9 mouse cellular contexts compared by ENCODE assay signal in the genomic region with DNA sequence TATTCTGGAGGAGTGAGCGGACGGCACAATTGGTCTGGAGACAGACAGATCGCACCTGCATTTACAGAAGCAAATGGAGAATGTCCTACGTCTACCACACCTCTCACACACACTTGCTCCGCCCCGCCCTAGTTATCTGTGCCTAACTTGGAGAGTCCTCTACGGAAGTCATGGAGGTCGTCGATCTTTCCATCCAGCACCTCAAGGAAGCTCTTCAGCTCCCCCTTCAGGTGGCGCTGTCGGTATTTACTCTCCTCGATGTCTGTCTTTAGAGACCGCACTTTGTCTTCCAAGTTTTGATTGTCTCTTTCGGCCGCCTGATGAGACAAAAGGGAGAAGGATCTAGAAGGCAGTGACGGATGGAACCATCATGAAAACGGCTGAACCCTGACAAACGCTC. TPM values are rescaled to one million over a fixed set of nuclear protein-coding genes. Genes with fewer than 3 reads are reported as not detected.
DNase-seq lines count a peak whose midpoint lies in the region; ATAC-seq and TF ChIP-seq lines count a peak whose summit lies in the region.
"Had no signal": no experiment of that assay in that cellular context is flagged by ENCODE, and none has a peak within 500 bp of the region (broad histone marks: within the 10 kb centered on the region; RNA-seq: fewer than 3 reads in every experiment).

No protein-coding gene starts in this region.

- no peak for TF ChIP-seq EP300 in heart, adult 2 months (IDR thresholded peaks at IDR 0.05; ENCODE audit: insufficient read depth, low read depth, low read length)

- WGBS in heart, adult 2 months: 55% methylated on average over 18 of the region's 18 CpGs
- WGBS in heart, embryonic 11.5 days (ENCODE audit: insufficient replicate concordance): 55% methylated on average over 18 of the region's 18 CpGs
- WGBS in thymus, adult 2 months: 62% methylated on average over 18 of the region's 18 CpGs
- WGBS in small intestine, adult 2 months: 57% methylated on average over 18 of the region's 18 CpGs

- H3K27ac ChIP-seq in heart, adult 2 months: no peak overlapping the region
- no peak overlapping the region for H3K27ac ChIP-seq in heart, embryonic 11.5 days (ENCODE audit: low read depth, low read length)
- H3K27ac ChIP-seq in thymus, adult 2 months (ENCODE audit: control insufficient read depth, insufficient read depth, low read length): no peak overlapping the region
- H3K27ac ChIP-seq in small intestine, adult 2 months (ENCODE audit: insufficient read depth, low read depth, low read length): no peak overlapping the region

- H3K79me2 ChIP-seq in heart, adult 2 months (replicated peaks; ENCODE audit: control insufficient read depth, insufficient read depth, low read length): no peaks in the 10 kb centered on the region

- peak; percentile 61 for TF ChIP-seq CTCF in heart, adult 2 months (IDR thresholded peaks at IDR 0.05)
- no peak for TF ChIP-seq CTCF in thymus, adult 2 months (IDR thresholded peaks at IDR 0.05; ENCODE audit: borderline replicate concordance, control insufficient read depth, extremely low read depth, insufficient read depth, low read length, poor library complexity)
- peak; percentile 44; the same call in 1 of the 2 replicates for TF ChIP-seq CTCF in small intestine, adult 2 months (IDR thresholded peaks at IDR 0.05; ENCODE audit: extremely low read depth, insufficient read length, insufficient replicate concordance, low read depth, low read length)

- H3K36me3 ChIP-seq in heart, adult 2 months (ENCODE audit: control insufficient read depth, insufficient read depth, low read length): no peaks in the 10 kb centered on the region
- H3K36me3 ChIP-seq in heart, embryonic 11.5 days (ENCODE audit: control insufficient read depth, insufficient read depth, low read length): peaks cover 3% of the 10 kb centered on the region
- H3K36me3 ChIP-seq in thymus, adult 2 months (ENCODE audit: control insufficient read depth, insufficient read depth, low read length): no peaks in the 10 kb centered on the region
- H3K36me3 ChIP-seq in small intestine, adult 2 months (ENCODE audit: control insufficient read depth, insufficient read depth, low read length): peaks cover 16% of the 10 kb centered on the region; the same call in 1 of the 2 replicates

- no peak overlapping the region for H3K4me2 ChIP-seq in heart, embryonic 11.5 days

- H3K9ac ChIP-seq in heart, adult 2 months (ENCODE audit: low read depth, low read length): no peak overlapping the region
- H3K9ac ChIP-seq in heart, embryonic 11.5 days (ENCODE audit: low read depth, low read length): no peak overlapping the region

- no peak for TF ChIP-seq POLR2A in heart, adult 2 months (IDR thresholded peaks at IDR 0.05; ENCODE audit: insufficient read depth, low read depth, low read length)
- TF ChIP-seq POLR2A in thymus, adult 2 months (IDR thresholded peaks at IDR 0.05; ENCODE audit: control insufficient read depth, extremely low read depth, insufficient read depth, low read length, poor library complexity): no peak
- no peak for TF ChIP-seq POLR2A in small intestine, adult 2 months (IDR thresholded peaks at IDR 0.05; ENCODE audit: low read depth, low read length)

- intact Hi-C loops in heart, adult 2 months (cut with DNase I): loop anchor here (5.0 kb wide), 1 partner anchor 132 kb away; no protein-coding TSS in a partner anchor

- ATAC-seq in heart, embryonic 11.5 days (replicated peaks; ENCODE audit: insufficient number of reproducible peaks, low FRiP score, low TSS enrichment): no peak
- ATAC-seq in erythroid progenitor cell, adult 5-6 weeks (replicated peaks; ENCODE audit: low FRiP score, poor library complexity, severe bottlenecking): peak; percentile 53; the same call in 1 of the 2 replicates

- no peaks in the 10 kb centered on the region for H3K27me3 ChIP-seq in heart, adult 2 months (ENCODE audit: control insufficient read depth, insufficient read depth, low read length)
- H3K27me3 ChIP-seq in heart, embryonic 11.5 days (ENCODE audit: control insufficient read depth, insufficient read depth, low read length): no peaks in the 10 kb centered on the region
- no peaks in the 10 kb centered on the region; the same call in 1 of the 2 replicates for H3K27me3 ChIP-seq in thymus, adult 2 months (ENCODE audit: control insufficient read depth, insufficient read depth, low read length)
- H3K27me3 ChIP-seq in small intestine, adult 2 months (ENCODE audit: control insufficient read depth, insufficient read depth, low read length): no peaks in the 10 kb centered on the region

- no peaks in the 10 kb centered on the region for H3K4me1 ChIP-seq in heart, adult 2 months (ENCODE audit: control insufficient read depth, insufficient read depth, low read length)
- H3K4me1 ChIP-seq in heart, embryonic 11.5 days (ENCODE audit: control insufficient read depth, insufficient read depth, low read length): peaks cover 12% of the 10 kb centered on the region; the same call in 1 of the 2 replicates
- H3K4me1 ChIP-seq in thymus, adult 2 months (replicated peaks; ENCODE audit: control insufficient read depth, insufficient read depth, low read length): no peaks in the 10 kb centered on the region
- no peaks in the 10 kb centered on the region for H3K4me1 ChIP-seq in small intestine, adult 2 months (ENCODE audit: control insufficient read depth, insufficient read depth, insufficient read length, low read length)

- DNase-seq in heart, adult 2 months: peak in 1 of 2 experiments; percentile 12
- peak; percentile 19 for DNase-seq in thymus, adult 2 months
- no peak for DNase-seq in thymus, adult 18-20 months
- DNase-seq in layer of hippocampus, postnatal 36 days: no peak
- no peak for DNase-seq in layer of hippocampus, postnatal 25 days (ENCODE audit: extremely low spot score in 1 of 2, low spot score in 1 of 2)

- H3K9me3 ChIP-seq in heart, embryonic 11.5 days (replicated peaks; ENCODE audit: control insufficient read depth, low read length): no peaks in the 10 kb centered on the region

- no peak overlapping the region for H3K4me3 ChIP-seq in heart, adult 2 months
- H3K4me3 ChIP-seq in heart, embryonic 11.5 days (ENCODE audit: low read depth, low read length): no peak overlapping the region
- no peak overlapping the region for H3K4me3 ChIP-seq in thymus, adult 2 months (ENCODE audit: control insufficient read depth, insufficient read depth, low read length)
- H3K4me3 ChIP-seq in small intestine, adult 2 months (ENCODE audit: low read depth, low read length): no peak overlapping the region

RNA-seq across cellular contexts. Expression of a gene that starts 39.1 kb away (rescaled TPM):
- 1 to 10 TPM; 7.2 to 7.8 TPM for total RNA-seq in heart, adult 2 months (2021)
- 7.7 and 9.2 TPM in 2 replicates for polyA plus RNA-seq in heart, adult 2 months (2012; rRNA removed)
- 5.9 and 6.2 TPM in 2 replicates for polyA plus RNA-seq in heart, embryonic 11.5 days (2014; fragmentation: Nextera tagmentation; extraction: Ambion mirVana)
- polyA plus RNA-seq in thymus, adult 2 months (2012; rRNA removed): 29.8 and 30.4 TPM in 2 replicates
- total RNA-seq in erythroid progenitor cell, adult 5-6 weeks (2015; ENCODE audit: low replicate concordance): 9.7 and 12.2 TPM in 2 replicates
- 13.3 and 16.6 TPM in 2 replicates for total RNA-seq in erythroid progenitor cell, adult 5-6 weeks (2017; ENCODE audit: low replicate concordance)
- 17.5 and 34.0 TPM in 2 replicates for polyA plus RNA-seq in small intestine, adult 2 months (2012; rRNA removed)
- 10 to 100 TPM; 17.9 to 19.7 TPM for total RNA-seq in layer of hippocampus, postnatal 36 days (2021)
- total RNA-seq in layer of hippocampus, postnatal 25 days (2021): 10 to 100 TPM; 14.4 to 20.3 TPM

RNA-seq across cellular contexts. Expression of a gene that starts 43.4 kb away (rescaled TPM):
- total RNA-seq in heart, adult 2 months (2021): 100 to 1,000 TPM; 304 to 322 TPM
- polyA plus RNA-seq in heart, adult 2 months (2012; rRNA removed): 85.7 and 184 TPM in 2 replicates
- polyA plus RNA-seq in heart, embryonic 11.5 days (2014; fragmentation: Nextera tagmentation; extraction: Ambion mirVana): 50.9 and 62.4 TPM in 2 replicates
- 1.5 and 3.2 TPM in 2 replicates for polyA plus RNA-seq in thymus, adult 2 months (2012; rRNA removed)
- total RNA-seq in erythroid progenitor cell, adult 5-6 weeks (2015; ENCODE audit: low replicate concordance): 0.84 and 1.1 TPM in 2 replicates
- total RNA-seq in erythroid progenitor cell, adult 5-6 weeks (2017; ENCODE audit: low replicate concordance): 0.51 TPM in 1 of 2 replicates, not detected in the other
- polyA plus RNA-seq in small intestine, adult 2 months (2012; rRNA removed): 0.06 and 0.08 TPM in 2 replicates
- total RNA-seq in layer of hippocampus, postnatal 36 days (2021): under 1 TPM; 0.33 to 0.35 TPM
- under 1 TPM; 0.23 to 0.34 TPM for total RNA-seq in layer of hippocampus, postnatal 25 days (2021)
- polyA plus RNA-seq: intestine, embryonic 14.5 days had no signal

Comparison
In these comparisons a context has a peak if more than half of its experiments do, and no peak if none do; other contexts are left out.
1. RNA of a gene that starts 43.4 kb away (total RNA-seq): 304 to 322 TPM in heart, adult 2 months; 0.51 to 1.1 TPM in erythroid progenitor cell, adult 5-6 weeks, 0.33 to 0.35 TPM in layer of hippocampus, postnatal 36 days and 0.23 to 0.34 TPM in layer of hippocampus, postnatal 25 days; every median in the first group is over 100 times any median in the second.